Mouse (Mus musculus): Measurements from ENCODE around the gene Hist1h2bm. TPM values are rescaled to one million over a fixed set of nuclear protein-coding genes. Genes with fewer than 3 reads are reported as not detected.
"Not testable (repeated sequence)": the region's sequence is repeated elsewhere in the genome, so short reads cannot be mapped to it uniquely, and the experiment has no call there.

Gene Hist1h2bm
- total and polyA plus RNA-seq, 2 experiments from 2014 or later = 0.51 to 468 TPM

DNA sequence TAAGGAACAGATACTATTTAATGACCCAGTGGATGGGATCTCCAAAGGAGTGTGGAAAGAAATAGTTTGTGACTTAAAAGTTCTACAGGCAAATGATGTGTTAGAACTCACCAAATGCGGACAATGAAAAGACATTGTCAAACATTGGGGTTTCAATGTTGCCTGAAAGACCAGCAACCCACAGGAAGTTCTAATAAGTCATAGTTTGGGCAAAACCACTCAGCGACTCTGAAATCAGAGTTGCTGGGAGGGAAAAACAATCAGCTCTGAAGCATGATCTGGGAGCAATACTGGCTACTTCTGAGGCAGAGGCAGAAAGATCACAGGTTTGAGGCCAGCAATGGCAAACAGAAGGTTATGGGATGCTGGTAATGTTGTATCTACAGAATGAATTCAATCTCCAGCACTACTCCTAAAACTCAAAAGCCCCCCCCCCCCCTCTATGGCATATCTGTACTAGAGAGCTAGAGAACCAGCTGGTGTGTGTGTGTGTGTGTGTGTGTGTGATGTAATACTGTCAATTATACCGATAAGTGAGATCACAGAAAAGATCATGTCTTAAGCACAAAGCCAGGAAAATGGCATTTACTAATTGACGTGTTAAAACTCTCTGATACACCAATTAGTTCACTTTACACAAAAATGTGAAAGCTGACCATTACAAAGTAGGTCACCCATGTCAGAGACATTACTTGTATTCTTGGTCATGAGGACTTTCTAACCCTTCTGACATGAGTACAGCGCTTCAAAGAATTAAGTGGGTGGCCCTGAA lies 27.7 kb downstream of the Hist1h2bm start:
- ATAC-seq (ENCODE audit: low FRiP score) = no peak
- Histone ChIP-seq H3K4me1 (ENCODE audit: insufficient read depth, low read length) (no peaks in the 10 kb centered on the region), H3K9ac (replicated peaks; ENCODE audit: low read length, poor library complexity, severe bottlenecking) (peak overlapping the region; percentile 59), H3K27me3 (ENCODE audit: insufficient read depth, low read length) (no peaks in the 10 kb centered on the region), H3K9me3 (ENCODE audit: low read length) (no peaks in the 10 kb centered on the region), H3K4me3 (ENCODE audit: low read depth, low read length) (peak overlapping the region; percentile 44), H3K36me3 (ENCODE audit: insufficient read depth, low read length) (no peaks in the 10 kb centered on the region), H3K27ac (ENCODE audit: low read depth, low read length) (peak overlapping the region; percentile 48; the same call in 1 of the 2 replicates), H3K4me2 (ENCODE audit: low read depth, low read length, poor library complexity, severe bottlenecking) (peak overlapping the region; percentile 58)
- WGBS = 6% methylated on average over 5 of the region's 5 CpGs
- DNase-seq (ENCODE audit: low spot score) = peak; percentile 39
- no peak for TF ChIP-seq CTCF (IDR thresholded peaks at IDR 0.05)

DNA sequence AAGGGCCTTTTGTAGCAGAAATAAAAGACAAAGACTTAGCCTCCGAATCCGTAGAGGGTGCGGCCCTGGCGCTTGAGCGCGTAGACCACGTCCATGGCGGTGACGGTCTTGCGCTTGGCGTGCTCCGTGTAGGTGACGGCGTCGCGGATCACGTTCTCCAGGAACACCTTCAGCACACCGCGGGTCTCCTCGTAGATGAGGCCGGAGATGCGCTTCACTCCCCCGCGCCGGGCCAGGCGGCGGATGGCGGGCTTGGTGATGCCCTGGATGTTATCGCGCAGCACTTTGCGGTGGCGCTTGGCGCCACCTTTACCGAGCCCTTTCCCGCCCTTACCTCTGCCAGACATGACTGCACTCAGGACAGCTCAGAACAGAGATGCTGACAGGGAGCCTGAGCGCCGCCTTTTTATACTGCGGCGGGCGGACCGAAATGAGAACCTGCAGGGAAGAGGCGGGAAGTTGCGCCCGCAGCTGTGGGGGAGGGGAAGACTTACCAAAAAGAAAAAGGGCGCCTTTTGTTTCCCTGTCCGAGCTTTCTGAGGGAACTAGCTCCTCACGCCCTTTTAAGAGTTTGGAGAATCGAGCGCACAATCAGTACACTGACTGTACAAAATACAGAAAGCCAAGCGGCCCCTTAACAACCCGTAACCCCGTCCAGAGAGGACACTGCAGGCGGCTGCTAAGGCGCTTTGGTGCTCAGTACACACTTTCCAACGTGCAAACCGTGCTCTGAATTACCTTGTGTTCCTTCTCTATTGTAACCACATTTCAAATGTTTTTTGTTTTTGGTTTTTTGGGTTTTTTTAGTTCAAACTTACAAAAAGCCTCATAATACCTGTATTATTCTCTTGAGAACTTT lies 28.5 kb downstream of the Hist1h2bm start, which contains the start of gene Hist1h4k:
TSS of gene Hist1h4k (minus strand) at position 347 of the 859 bp plus-strand sequence.
- not testable (repeated sequence) for H3K9me3 ChIP-seq (ENCODE audit: low read length); H3K27me3 ChIP-seq (ENCODE audit: insufficient read depth, low read length); H3K36me3 ChIP-seq (ENCODE audit: insufficient read depth, low read length); H3K4me1 ChIP-seq (ENCODE audit: insufficient read depth, low read length)
- ATAC-seq (ENCODE audit: low FRiP score) = peak; percentile 79
- peak; percentile 91 for DNase-seq (ENCODE audit: low spot score)
- peak within 1 kb of the TSS; percentile 58 for H3K4me2 ChIP-seq (ENCODE audit: low read depth, low read length, poor library complexity, severe bottlenecking)
- peak within 1 kb of the TSS; percentile 59 for H3K9ac ChIP-seq (replicated peaks; ENCODE audit: low read length, poor library complexity, severe bottlenecking)
- peak within 1 kb of the TSS; percentile 44 for H3K4me3 ChIP-seq (ENCODE audit: low read depth, low read length)
- under 1% methylated on average over 44 of the region's 56 CpGs for WGBS
- H3K27ac ChIP-seq (ENCODE audit: low read depth, low read length) = peak within 1 kb of the TSS; percentile 48; the same call in 1 of the 2 replicates

DNA sequence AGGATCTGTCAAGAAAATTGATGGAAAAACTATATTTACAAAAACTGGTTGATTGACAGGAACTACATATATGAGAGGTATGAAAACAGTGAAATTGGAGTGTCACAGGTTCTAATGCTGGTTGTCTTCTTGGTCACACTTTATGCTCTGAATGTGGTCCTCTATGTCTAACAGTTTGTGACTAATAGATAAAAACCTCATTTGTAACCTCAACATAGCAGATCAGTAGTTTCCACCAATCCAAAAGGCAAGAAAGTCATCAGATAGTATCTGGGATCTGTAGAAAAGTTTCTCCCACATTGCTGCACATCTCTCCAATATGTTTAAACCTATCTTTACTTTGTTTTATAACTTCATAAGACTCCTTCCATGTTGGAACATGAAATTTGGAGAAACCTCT lies 29.6 kb downstream of the Hist1h2bm start:
- H3K9ac ChIP-seq (replicated peaks; ENCODE audit: low read length, poor library complexity, severe bottlenecking) = no peak overlapping the region
- no peak for TF ChIP-seq CTCF (IDR thresholded peaks at IDR 0.05)
- no peak overlapping the region for H3K4me3 ChIP-seq (ENCODE audit: low read depth, low read length)
- no peak overlapping the region for H3K27ac ChIP-seq (ENCODE audit: low read depth, low read length)
- H3K36me3 ChIP-seq (ENCODE audit: insufficient read depth, low read length) = no peaks in the 10 kb centered on the region
- ATAC-seq (ENCODE audit: low FRiP score) (no peak), DNase-seq (ENCODE audit: low spot score) (no peak)
- no peak overlapping the region for H3K4me2 ChIP-seq (ENCODE audit: low read depth, low read length, poor library complexity, severe bottlenecking)
- no peaks in the 10 kb centered on the region for H3K4me1 ChIP-seq (ENCODE audit: insufficient read depth, low read length)
- no peaks in the 10 kb centered on the region for H3K27me3 ChIP-seq (ENCODE audit: insufficient read depth, low read length)
- no peaks in the 10 kb centered on the region for H3K9me3 ChIP-seq (ENCODE audit: low read length)

DNA sequence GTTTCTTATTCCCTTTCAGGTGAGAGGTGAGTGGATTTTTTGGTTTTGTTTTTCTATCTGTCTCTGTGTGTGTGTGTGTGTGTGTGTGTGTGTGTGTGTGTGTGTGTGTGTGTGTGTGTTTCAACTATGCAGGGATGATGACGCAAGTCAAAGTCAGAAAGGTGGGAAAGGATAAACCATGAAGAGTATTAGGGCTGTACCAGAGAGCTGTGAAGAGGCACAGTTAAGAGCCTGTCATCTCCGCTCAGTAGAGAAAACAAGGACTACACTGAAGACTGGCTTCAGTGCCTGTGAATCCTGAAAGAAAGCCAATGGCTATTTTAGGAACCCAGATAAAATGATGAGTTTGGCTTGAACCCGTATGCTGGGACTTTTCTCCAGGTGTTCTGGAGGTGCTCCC lies 30.0 kb downstream of the Hist1h2bm start:
- no peak overlapping the region for H3K4me2 ChIP-seq (ENCODE audit: low read depth, low read length, poor library complexity, severe bottlenecking)

DNA sequence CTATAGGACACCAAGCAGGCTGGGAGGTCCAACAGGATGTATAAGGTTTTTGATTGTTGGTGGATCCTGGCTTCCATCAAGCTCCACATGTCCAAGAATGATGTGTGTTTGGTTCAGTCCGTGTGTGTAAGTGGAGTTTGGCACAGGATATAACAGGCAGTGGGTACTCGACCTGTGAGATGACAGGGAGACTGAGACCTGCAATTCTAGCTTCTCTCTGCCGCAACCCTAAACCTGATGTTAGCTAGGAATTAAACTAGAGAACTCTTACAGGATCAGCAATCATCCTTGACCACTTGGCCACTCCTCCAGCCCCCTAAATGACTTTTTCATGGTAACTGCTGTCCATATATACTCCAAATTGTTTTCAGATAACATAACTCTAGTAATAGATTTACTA lies 30.5 kb downstream of the Hist1h2bm start:
- Histone ChIP-seq H3K27me3 (ENCODE audit: insufficient read depth, low read length) (no peaks in the 10 kb centered on the region), H3K4me1 (ENCODE audit: insufficient read depth, low read length) (no peaks in the 10 kb centered on the region), H3K36me3 (ENCODE audit: insufficient read depth, low read length) (no peaks in the 10 kb centered on the region), H3K4me2 (ENCODE audit: low read depth, low read length, poor library complexity, severe bottlenecking) (no peak overlapping the region), H3K9me3 (ENCODE audit: low read length) (no peaks in the 10 kb centered on the region), H3K9ac (replicated peaks; ENCODE audit: low read length, poor library complexity, severe bottlenecking) (no peak overlapping the region), H3K27ac (ENCODE audit: low read depth, low read length) (no peak overlapping the region), H3K4me3 (ENCODE audit: low read depth, low read length) (no peak overlapping the region)
- no peak for ATAC-seq (ENCODE audit: low FRiP score)
- WGBS = 34% methylated on average over 3 of the region's 3 CpGs
- no peak for DNase-seq (ENCODE audit: low spot score)
- TF ChIP-seq CTCF (IDR thresholded peaks at IDR 0.05) = no peak

More for the DNA sequence above, 30.0 kb downstream of the Hist1h2bm start:
- Histone ChIP-seq H3K4me3 (ENCODE audit: low read depth, low read length) (no peak overlapping the region), H3K27ac (ENCODE audit: low read depth, low read length) (no peak overlapping the region), H3K4me1 (ENCODE audit: insufficient read depth, low read length) (no peaks in the 10 kb centered on the region), H3K27me3 (ENCODE audit: insufficient read depth, low read length) (no peaks in the 10 kb centered on the region), H3K9me3 (ENCODE audit: low read length) (no peaks in the 10 kb centered on the region), H3K36me3 (ENCODE audit: insufficient read depth, low read length) (no peaks in the 10 kb centered on the region), H3K9ac (replicated peaks; ENCODE audit: low read length, poor library complexity, severe bottlenecking) (no peak overlapping the region)
- ATAC-seq (ENCODE audit: low FRiP score) = no peak
- WGBS = 81% methylated on average over 3 of the region's 3 CpGs
- no peak for DNase-seq (ENCODE audit: low spot score)
- TF ChIP-seq CTCF (IDR thresholded peaks at IDR 0.05) = no peak

Measured in midbrain, postnatal 0 days (tissue).